Comparison of ENCODE assay signal across 8 mouse cellular contexts in the genomic region with DNA sequence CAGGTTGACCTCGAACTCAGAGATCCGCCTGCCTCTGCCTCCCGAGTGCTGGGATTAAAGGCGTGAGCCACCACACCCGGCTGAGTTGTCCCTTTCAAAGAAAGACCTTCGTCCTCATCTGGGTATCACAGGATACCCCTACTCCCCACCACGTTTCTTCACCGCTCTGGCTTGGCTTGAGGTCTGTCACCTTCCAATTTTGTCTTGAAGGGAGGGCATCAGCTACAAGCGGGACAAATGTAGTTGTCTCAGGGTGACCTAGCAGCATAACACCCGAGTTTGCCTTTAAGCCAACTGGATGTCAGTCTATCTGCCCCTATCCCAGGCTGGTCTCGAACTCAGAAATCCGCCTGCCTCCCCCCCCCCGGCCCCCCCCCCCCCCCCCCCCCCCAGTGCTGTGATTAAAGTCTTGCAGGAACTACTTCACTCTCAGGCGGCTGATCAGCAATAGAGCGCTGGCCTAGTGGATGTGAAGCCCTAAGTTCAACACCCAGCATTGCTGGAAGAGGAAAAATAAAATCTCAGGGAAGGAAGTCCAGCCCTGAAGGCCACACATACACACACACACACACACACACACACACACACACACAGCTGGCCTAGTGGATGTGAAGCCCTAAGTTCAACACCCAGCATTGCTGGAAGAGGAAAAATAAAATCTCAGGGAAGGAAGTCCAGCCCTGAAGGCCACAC. TPM values are rescaled to one million over a fixed set of nuclear protein-coding genes. Genes with fewer than 3 reads are reported as not detected.
A peak's percentile ranks its signal among the peaks of the same experiment; 100 is the strongest.
DNase-seq lines count a peak whose midpoint lies in the region; ATAC-seq lines count a peak whose summit lies in the region.
"Not testable (repeated sequence)": the region's sequence is repeated elsewhere in the genome, so short reads cannot be mapped to it uniquely, and the experiment has no call there.

A gene (plus strand): TSS at position 627 of the 693 bp plus-strand sequence.

- not testable (repeated sequence) for DNase-seq in adrenal gland, adult 18-20 months (ENCODE audit: low spot score in 2 of 2); embryonic facial prominence, embryonic 11.5 days (ENCODE audit: low spot score); gastrocnemius, postnatal 10 days; heart, postnatal 25 days (ENCODE audit: low spot score)
- DNase-seq in splenic B cell, adult 2 months (ENCODE audit: low read depth, low spot score) = peak; percentile 11

- H3K27me3 ChIP-seq in embryonic facial prominence, embryonic 11.5 days (ENCODE audit: control insufficient read depth, insufficient read depth, low read length); limb, embryonic 12.5 days; splenic B cell, adult 2 months (ENCODE audit: control insufficient read depth, insufficient read depth, low read length, poor library complexity, severe bottlenecking): not testable (repeated sequence)
- H3K27me3 ChIP-seq in kidney, embryonic 15.5 days = peaks cover 14% of the 10 kb centered on the region

- not testable (repeated sequence) for H3K36me3 ChIP-seq in embryonic facial prominence, embryonic 11.5 days (replicated peaks; ENCODE audit: control insufficient read depth, insufficient read depth, low read depth, low read length); splenic B cell, adult 2 months (ENCODE audit: control insufficient read depth, insufficient read depth, low read length, poor library complexity, severe bottlenecking)
- H3K36me3 ChIP-seq in kidney, embryonic 15.5 days = peaks cover 24% of the 10 kb centered on the region
- H3K36me3 ChIP-seq in limb, embryonic 12.5 days = peaks cover 19% of the 10 kb centered on the region

- 83% methylated on average over 13 of the region's 15 CpGs for WGBS in embryonic facial prominence, embryonic 11.5 days
- 87% methylated on average over 12 of the region's 15 CpGs for WGBS in kidney, embryonic 15.5 days
- 84% methylated on average over 14 of the region's 15 CpGs for WGBS in limb, embryonic 12.5 days

- H3K4me2 ChIP-seq in embryonic facial prominence, embryonic 11.5 days (ENCODE audit: low read depth, low read length) = peak within 1 kb of the TSS; percentile 69
- peak within 1 kb of the TSS; percentile 74 for H3K4me2 ChIP-seq in kidney, embryonic 15.5 days
- H3K4me2 ChIP-seq in limb, embryonic 12.5 days = peak within 1 kb of the TSS; percentile 82

- ATAC-seq in embryonic facial prominence, embryonic 11.5 days (replicated peaks; ENCODE audit: insufficient number of reproducible peaks, low FRiP score, low TSS enrichment, low read depth) = peak; percentile 6
- peak; percentile 28 for ATAC-seq in kidney, embryonic 15.5 days (replicated peaks; ENCODE audit: low FRiP score)
- peak; percentile 16 for ATAC-seq in limb, embryonic 12.5 days (ENCODE audit: insufficient number of reproducible peaks, insufficient read depth, low FRiP score, low TSS enrichment, low read depth)
- not testable (repeated sequence) for ATAC-seq in megakaryocyte-erythroid progenitor cell, adult 5-6 weeks (replicated peaks; ENCODE audit: low FRiP score, low TSS enrichment, poor library complexity, severe bottlenecking)

- not testable (repeated sequence) for H3K4me1 ChIP-seq in embryonic facial prominence, embryonic 11.5 days (ENCODE audit: control insufficient read depth, insufficient read depth, low read length); limb, embryonic 12.5 days (replicated peaks)
- peaks cover 14% of the 10 kb centered on the region for H3K4me1 ChIP-seq in kidney, embryonic 15.5 days

- peak within 1 kb of the TSS; percentile 91 for H3K4me3 ChIP-seq in embryonic facial prominence, embryonic 11.5 days (ENCODE audit: low read depth, low read length)
- peak within 1 kb of the TSS; percentile 98 for H3K4me3 ChIP-seq in kidney, embryonic 15.5 days (replicated peaks)
- H3K4me3 ChIP-seq in limb, embryonic 12.5 days (replicated peaks) = peak within 1 kb of the TSS; percentile 85

- peak within 1 kb of the TSS; percentile 90 for H3K27ac ChIP-seq in embryonic facial prominence, embryonic 11.5 days (replicated peaks; ENCODE audit: low read depth, low read length)
- peak within 1 kb of the TSS; percentile 99 for H3K27ac ChIP-seq in kidney, embryonic 15.5 days
- H3K27ac ChIP-seq in limb, embryonic 12.5 days = peak within 1 kb of the TSS; percentile 96

- intact Hi-C loops in heart, postnatal 25 days (cut with DNase I) = loop anchor here (5.0 kb wide), 1 partner anchor 200 kb away; a partner anchor contains a TSS

- peak within 1 kb of the TSS; percentile 97 for H3K9ac ChIP-seq in embryonic facial prominence, embryonic 11.5 days (replicated peaks; ENCODE audit: low read length)
- peak within 1 kb of the TSS; percentile 95 for H3K9ac ChIP-seq in kidney, embryonic 15.5 days
- peak within 1 kb of the TSS; percentile 93 for H3K9ac ChIP-seq in limb, embryonic 12.5 days (replicated peaks)

- H3K9me3 ChIP-seq in embryonic facial prominence, embryonic 11.5 days (replicated peaks; ENCODE audit: control insufficient read depth, low read length); kidney, embryonic 15.5 days (replicated peaks); limb, embryonic 12.5 days: not testable (repeated sequence)

RNA-seq across cellular contexts. Expression of the gene that starts here (rescaled TPM):
- total RNA-seq in adrenal gland, adult 18-20 months (2021) = 10 to 100 TPM; 79.6 to 80.3 TPM
- 78.8 and 82.2 TPM in 2 replicates for polyA plus RNA-seq in embryonic facial prominence, embryonic 11.5 days (2014; fragmentation: Nextera tagmentation; extraction: Ambion mirVana)
- 10 to 100 TPM; 42.3 to 59.6 TPM for total RNA-seq in gastrocnemius, postnatal 10 days (2021)
- total RNA-seq in heart, postnatal 25 days (2021) = 10 to 100 TPM; 39.4 to 43.0 TPM
- 70.0 and 84.0 TPM in 2 replicates for polyA plus RNA-seq in kidney, embryonic 15.5 days (2015; fragmentation: Nextera tagmentation; extraction: Ambion mirVana)
- 95.5 and 99.2 TPM in 2 replicates for polyA plus RNA-seq in limb, embryonic 12.5 days (2016; fragmentation: Nextera tagmentation; extraction: Ambion mirVana)
- 77.8 and 124 TPM in 2 replicates for total RNA-seq in megakaryocyte-erythroid progenitor cell, adult 5-6 weeks (2014; fragmentation: Nextera tagmentation)
- total RNA-seq in megakaryocyte-erythroid progenitor cell, adult 5-6 weeks (2017) = 33.5 and 40.3 TPM in 2 replicates
